Mouse (Mus musculus) G1E (cell line): ENCODE results near the gene Coq6. TPM values are rescaled to one million over a fixed set of nuclear protein-coding genes. Genes with fewer than 3 reads are reported as not detected.

Source experiments
- ATAC-seq: 2 replicates; pipeline ENCODE4 v1.8.0; 2016; ENCODE audit warnings: mild to moderate bottlenecking; ENCODE audit not compliant: insufficient number of reproducible peaks, poor library complexity, low FRiP score, severe bottlenecking; ENCODE audit errors: extremely low read depth
- DNase-seq: peaks from one replicate; pipeline ENCODE4 v3.0.0; 2012; ENCODE audit warnings: low spot score
- H3K27me3 ChIP-seq: 2 replicates; pipeline ENCODE4 v1.6.1; 2012; ENCODE audit warnings: mild to moderate bottlenecking, low read length, inconsistent platforms; ENCODE audit not compliant: insufficient read depth
- H3K36me3 ChIP-seq: replicated peaks from 2 replicates; pipeline ENCODE3; 2012; ENCODE audit warnings: mild to moderate bottlenecking, inconsistent platforms
- H3K4me1 ChIP-seq: 2 replicates; pipeline ENCODE4 v1.6.1; 2012; ENCODE audit warnings: low read depth, low read length, inconsistent platforms, mixed read lengths; ENCODE audit not compliant: insufficient read depth
- H3K4me3 ChIP-seq: 2 replicates; pipeline ENCODE4 v1.5.1; 2012; ENCODE audit warnings: low read depth, mild to moderate bottlenecking, inconsistent platforms, low read length, moderate library complexity, mixed read lengths
- H3K9me3 ChIP-seq: replicated peaks from 2 replicates; pipeline ENCODE4 v1.6.1; 2012; ENCODE audit warnings: inconsistent platforms
- CTCF ChIP-seq: IDR thresholded peaks from 2 replicates; pipeline ENCODE4 v1.5.1; 2012; ENCODE audit warnings: low read depth, low read length, inconsistent platforms, mixed read lengths
- GATA1 ChIP-seq: IDR thresholded peaks from 2 replicates; pipeline ENCODE4 v1.6.1; 2012; ENCODE audit warnings: borderline replicate concordance, low read length, inconsistent platforms, mixed read lengths
- GATA2 ChIP-seq: IDR thresholded peaks from 2 replicates; pipeline ENCODE4 v1.6.1; 2012; ENCODE audit warnings: low read depth, low read length, inconsistent platforms, borderline replicate concordance
- POLR2AphosphoS5 ChIP-seq: IDR thresholded peaks from 2 replicates; pipeline ENCODE4 v1.6.1; 2012; ENCODE audit warnings: low read depth, low read length, inconsistent platforms; ENCODE audit not compliant: insufficient replicate concordance
- TAL1 ChIP-seq: conservative IDR thresholded peaks from 2 replicates; pipeline ENCODE4 v1.6.1; 2012; ENCODE audit warnings: low read depth, low read length, inconsistent platforms, mixed read lengths
- polyA plus RNA-seq: library from polyadenylated mRNA; stranded (reverse); fragments of >175 nt; gene quantifications from 2 replicates; pipeline ENCODE4 v1.2.3, GENCODE M21; 2012
- total RNA-seq, 2 experiments: library from RNA; stranded (forward) in 1 of 2; stranded (reverse) in 1 of 2; fragments of 200-1000 nt in 1 of 2; fragments of >200 nt in 1 of 2; fragmentation: Nextera tagmentation in 1 of 2; gene quantifications; 2 replicates each; pipeline ENCODE4 v1.2.3; 2014 to 2017

Gene Coq6
- total and polyA plus RNA-seq, 3 experiments, result 20.7 to 27.5 (median 20.7) TPM

- DNase-seq (no peak), ATAC-seq (no peak)
- H3K4me3 ChIP-seq, result no peak overlapping the region
- H3K9me3 ChIP-seq, result no peaks in the 10 kb centered on the region
- H3K27me3 ChIP-seq, result no peaks in the 10 kb centered on the region
- H3K36me3 ChIP-seq, result peaks cover 49% of the 10 kb centered on the region
- peaks cover 14% of the 10 kb centered on the region for H3K4me1 ChIP-seq
- TF ChIP-seq GATA1 (no peak), POLR2AphosphoS5 (no peak), TAL1 (no peak), GATA2 (no peak), CTCF (no peak)
Measured at GRCm38 (mm10) chr12:84399663-84400062, 38.2 kb downstream of the Coq6 start.

- no peak overlapping the region for H3K4me3 ChIP-seq
- ATAC-seq (no peak), DNase-seq (no peak)
- TF ChIP-seq GATA2, result no peak
- TF ChIP-seq TAL1, result no peak
- TF ChIP-seq GATA1, result no peak
- no peak for TF ChIP-seq POLR2AphosphoS5
- TF ChIP-seq CTCF, result no peak
- peaks cover 48% of the 10 kb centered on the region for H3K36me3 ChIP-seq
- H3K27me3 ChIP-seq, result no peaks in the 10 kb centered on the region
- no peaks in the 10 kb centered on the region for H3K9me3 ChIP-seq
- H3K4me1 ChIP-seq, result peaks cover 14% of the 10 kb centered on the region
Measured at GRCm38 (mm10) chr12:84400068-84400467, 38.6 kb downstream of the Coq6 start.

GRCm38 (mm10) chr12:84400653-84401052, 39.2 kb downstream of the Coq6 start:
- DNase-seq (no peak), ATAC-seq (peak; percentile 34; the same call in 1 of the 2 replicates)
- H3K9me3 ChIP-seq, result no peaks in the 10 kb centered on the region
- no peaks in the 10 kb centered on the region for H3K27me3 ChIP-seq
- no peak overlapping the region for H3K4me3 ChIP-seq
- TF ChIP-seq GATA2 (no peak), CTCF (no peak)
- peaks cover 16% of the 10 kb centered on the region for H3K4me1 ChIP-seq
- peaks cover 43% of the 10 kb centered on the region for H3K36me3 ChIP-seq

- Histone ChIP-seq H3K4me3 (no peak overlapping the region), H3K9me3 (no peaks in the 10 kb centered on the region), H3K27me3 (no peaks in the 10 kb centered on the region), H3K4me1 (peaks cover 28% of the 10 kb centered on the region), H3K36me3 (peaks cover 31% of the 10 kb centered on the region)
- TF ChIP-seq GATA2, result no peak
- no peak for TF ChIP-seq CTCF
- no peak for TF ChIP-seq POLR2AphosphoS5
- no peak for TF ChIP-seq GATA1
- TF ChIP-seq TAL1, result no peak
- ATAC-seq, result no peak
- DNase-seq, result no peak
Measured at GRCm38 (mm10) chr12:84402923-84403322, 41.5 kb downstream of the Coq6 start.

- Histone ChIP-seq H3K9me3 (no peaks in the 10 kb centered on the region), H3K36me3 (peaks cover 24% of the 10 kb centered on the region), H3K27me3 (no peaks in the 10 kb centered on the region), H3K4me1 (peaks cover 39% of the 10 kb centered on the region), H3K4me3 (no peak overlapping the region)
- TF ChIP-seq CTCF (no peak), TAL1 (no peak), GATA2 (no peak), POLR2AphosphoS5 (no peak), GATA1 (no peak)
- ATAC-seq, result no peak
- DNase-seq, result no peak
Measured at GRCm38 (mm10) chr12:84404541-84404940, 43.1 kb downstream of the Coq6 start.

GRCm38 (mm10) chr12:84407259-84407658, 45.8 kb downstream of the Coq6 start:
- Histone ChIP-seq H3K4me1 (peaks cover 29% of the 10 kb centered on the region), H3K36me3 (peaks cover 17% of the 10 kb centered on the region), H3K4me3 (no peak overlapping the region), H3K9me3 (no peaks in the 10 kb centered on the region), H3K27me3 (no peaks in the 10 kb centered on the region)
- no peak for TF ChIP-seq POLR2AphosphoS5
- DNase-seq (no peak), ATAC-seq (no peak)

GRCm38 (mm10) chr12:84407874-84408818, 46.7 kb downstream of the Coq6 start:
- DNase-seq (peak; percentile 63), ATAC-seq (peak; percentile 48; the same call in 1 of the 2 replicates)
- no peaks in the 10 kb centered on the region for H3K27me3 ChIP-seq

More at GRCm38 (mm10) chr12:84407874-84408818, 46.7 kb downstream of the Coq6 start:
- H3K4me3 ChIP-seq, result peak overlapping the region; percentile 90
- H3K9me3 ChIP-seq, result no peaks in the 10 kb centered on the region
- H3K4me1 ChIP-seq, result peaks cover 29% of the 10 kb centered on the region
- H3K36me3 ChIP-seq, result peaks cover 16% of the 10 kb centered on the region
- TF ChIP-seq GATA1 (no peak), CTCF (no peak), GATA2 (no peak), TAL1 (no peak), POLR2AphosphoS5 (no peak)
